Mouse (Mus musculus) gastrocnemius, adult 18-20 months (tissue): ENCODE data around the gene Gm20388. TPM values are rescaled to one million over a fixed set of nuclear protein-coding genes. Genes with fewer than 3 reads are reported as not detected.

Experiments used
- DNase-seq: peaks from one replicate; pipeline ENCODE4 v3.0.0; 2021; ENCODE audit warnings: low spot score
- total RNA-seq, 2 experiments: library from RNA; stranded (reverse); gene quantifications; 2 replicates each; pipeline ENCODE4 v1.2.3; 2021

Gene Gm20388
- total RNA-seq, 2 experiments from 2014 or later, result 10.5 to 12.3 TPM

- peak; percentile 94 for DNase-seq
These were observed 472.0 kb downstream of the Gm20388 start for GRCm38 (mm10) chr8:120382436-120383203.

- peak; percentile 36 for DNase-seq
These were observed 472.5 kb downstream of the Gm20388 start for GRCm38 (mm10) chr8:120383204-120383560.

- DNase-seq, result no peak
These were observed 473.1 kb downstream of the Gm20388 start for GRCm38 (mm10) chr8:120383713-120384112.

- DNase-seq, result no peak
These were observed 474.1 kb downstream of the Gm20388 start for GRCm38 (mm10) chr8:120384745-120385144.

- DNase-seq, result no peak
These were observed 477.6 kb downstream of the Gm20388 start for GRCm38 (mm10) chr8:120388246-120388645.

- DNase-seq, result no peak
These were observed 480.0 kb downstream of the Gm20388 start for GRCm38 (mm10) chr8:120390598-120390997.

- DNase-seq, result no peak
These were observed 481.2 kb downstream of the Gm20388 start for GRCm38 (mm10) chr8:120391856-120392255.

- no peak for DNase-seq
These were observed 482.4 kb downstream of the Gm20388 start for GRCm38 (mm10) chr8:120393085-120393484.

- no peak for DNase-seq
These were observed 483.2 kb downstream of the Gm20388 start for GRCm38 (mm10) chr8:120393871-120394275.

GRCm38 (mm10) chr8:120395892-120396291 is 485.3 kb downstream of the Gm20388 start:
- no peak for DNase-seq

- DNase-seq, result no peak
These were observed 486.1 kb downstream of the Gm20388 start for GRCm38 (mm10) chr8:120396756-120397155.

- no peak for DNase-seq
These were observed 487.1 kb downstream of the Gm20388 start for GRCm38 (mm10) chr8:120397444-120398411.

- DNase-seq, result no peak
These were observed 488.7 kb downstream of the Gm20388 start for GRCm38 (mm10) chr8:120399212-120399934.

GRCm38 (mm10) chr8:120401216-120401615 is 490.6 kb downstream of the Gm20388 start:
- DNase-seq, result no peak

- no peak for DNase-seq
These were observed 491.1 kb downstream of the Gm20388 start for GRCm38 (mm10) chr8:120401712-120402111.

GRCm38 (mm10) chr8:120403606-120404269 is 493.1 kb downstream of the Gm20388 start:
- DNase-seq, result no peak

GRCm38 (mm10) chr8:120404609-120405036 is 494.0 kb downstream of the Gm20388 start:
- DNase-seq, result peak; percentile 47

GRCm38 (mm10) chr8:120406008-120406632 is 495.5 kb downstream of the Gm20388 start:
- no peak for DNase-seq

- peak; percentile 31 for DNase-seq
These were observed 497.1 kb downstream of the Gm20388 start for GRCm38 (mm10) chr8:120407701-120408240.
